Mouse (Mus musculus) G1E (cell line): ENCODE measurements around the gene March1. TPM values are rescaled to one million over a fixed set of nuclear protein-coding genes. Genes with fewer than 3 reads are reported as not detected.

Source experiments
- ATAC-seq: 2 replicates; pipeline ENCODE4 v1.8.0; 2016; ENCODE audit warnings: mild to moderate bottlenecking; ENCODE audit not compliant: insufficient number of reproducible peaks, poor library complexity, low FRiP score, severe bottlenecking; ENCODE audit errors: extremely low read depth
- DNase-seq: peaks from one replicate; pipeline ENCODE4 v3.0.0; 2012; ENCODE audit warnings: low spot score
- H3K27me3 ChIP-seq: 2 replicates; pipeline ENCODE4 v1.6.1; 2012; ENCODE audit warnings: mild to moderate bottlenecking, low read length, inconsistent platforms; ENCODE audit not compliant: insufficient read depth
- H3K36me3 ChIP-seq: replicated peaks from 2 replicates; pipeline ENCODE3; 2012; ENCODE audit warnings: mild to moderate bottlenecking, inconsistent platforms
- H3K4me1 ChIP-seq: 2 replicates; pipeline ENCODE4 v1.6.1; 2012; ENCODE audit warnings: low read depth, low read length, inconsistent platforms, mixed read lengths; ENCODE audit not compliant: insufficient read depth
- H3K4me3 ChIP-seq: 2 replicates; pipeline ENCODE4 v1.5.1; 2012; ENCODE audit warnings: low read depth, mild to moderate bottlenecking, inconsistent platforms, low read length, moderate library complexity, mixed read lengths
- H3K9me3 ChIP-seq: replicated peaks from 2 replicates; pipeline ENCODE4 v1.6.1; 2012; ENCODE audit warnings: inconsistent platforms
- CTCF ChIP-seq: IDR thresholded peaks from 2 replicates; pipeline ENCODE4 v1.5.1; 2012; ENCODE audit warnings: low read depth, low read length, inconsistent platforms, mixed read lengths
- GATA1 ChIP-seq: IDR thresholded peaks from 2 replicates; pipeline ENCODE4 v1.6.1; 2012; ENCODE audit warnings: borderline replicate concordance, low read length, inconsistent platforms, mixed read lengths
- GATA2 ChIP-seq: IDR thresholded peaks from 2 replicates; pipeline ENCODE4 v1.6.1; 2012; ENCODE audit warnings: low read depth, low read length, inconsistent platforms, borderline replicate concordance
- POLR2AphosphoS5 ChIP-seq: IDR thresholded peaks from 2 replicates; pipeline ENCODE4 v1.6.1; 2012; ENCODE audit warnings: low read depth, low read length, inconsistent platforms; ENCODE audit not compliant: insufficient replicate concordance
- TAL1 ChIP-seq: conservative IDR thresholded peaks from 2 replicates; pipeline ENCODE4 v1.6.1; 2012; ENCODE audit warnings: low read depth, low read length, inconsistent platforms, mixed read lengths
- polyA plus RNA-seq: library from polyadenylated mRNA; stranded (reverse); fragments of >175 nt; gene quantifications from 2 replicates; pipeline ENCODE4 v1.2.3, GENCODE M21; 2012
- total RNA-seq, 2 experiments: library from RNA; stranded (forward) in 1 of 2; stranded (reverse) in 1 of 2; fragments of 200-1000 nt in 1 of 2; fragments of >200 nt in 1 of 2; fragmentation: Nextera tagmentation in 1 of 2; gene quantifications; 2 replicates each; pipeline ENCODE4 v1.2.3; 2014 to 2017

March1 gene
- total and polyA plus RNA-seq, 3 experiments, result 0.16 TPM; not detected in 2

DNA sequence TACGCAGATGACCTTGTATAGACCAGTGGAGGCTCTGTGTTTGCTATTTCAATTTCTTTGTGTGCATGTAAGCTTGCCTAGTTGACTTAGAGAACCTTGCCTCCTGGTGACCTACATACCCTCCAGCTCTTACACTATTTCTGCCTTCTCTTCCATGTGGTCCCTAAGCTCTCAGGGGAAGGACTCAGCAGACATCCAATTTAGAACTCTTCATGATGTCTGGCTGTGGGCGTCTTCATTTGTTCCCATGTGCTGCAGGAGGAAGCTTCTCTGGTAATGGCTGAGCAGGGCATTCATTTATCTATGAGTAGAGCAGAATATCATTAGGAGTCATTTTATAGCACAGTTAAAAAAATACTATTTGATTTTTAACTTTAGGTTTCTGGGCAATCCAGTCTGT, 195.3 kb downstream of the March1 start:
- H3K36me3 ChIP-seq, result no peaks in the 10 kb centered on the region
- ATAC-seq (no peak), DNase-seq (no peak)
- H3K9me3 ChIP-seq, result no peaks in the 10 kb centered on the region
- TF ChIP-seq CTCF (no peak), POLR2AphosphoS5 (no peak), GATA1 (no peak), GATA2 (no peak), TAL1 (no peak)
- peaks cover 4% of the 10 kb centered on the region for H3K4me1 ChIP-seq
- H3K27me3 ChIP-seq, result no peaks in the 10 kb centered on the region
- no peak overlapping the region for H3K4me3 ChIP-seq

DNA sequence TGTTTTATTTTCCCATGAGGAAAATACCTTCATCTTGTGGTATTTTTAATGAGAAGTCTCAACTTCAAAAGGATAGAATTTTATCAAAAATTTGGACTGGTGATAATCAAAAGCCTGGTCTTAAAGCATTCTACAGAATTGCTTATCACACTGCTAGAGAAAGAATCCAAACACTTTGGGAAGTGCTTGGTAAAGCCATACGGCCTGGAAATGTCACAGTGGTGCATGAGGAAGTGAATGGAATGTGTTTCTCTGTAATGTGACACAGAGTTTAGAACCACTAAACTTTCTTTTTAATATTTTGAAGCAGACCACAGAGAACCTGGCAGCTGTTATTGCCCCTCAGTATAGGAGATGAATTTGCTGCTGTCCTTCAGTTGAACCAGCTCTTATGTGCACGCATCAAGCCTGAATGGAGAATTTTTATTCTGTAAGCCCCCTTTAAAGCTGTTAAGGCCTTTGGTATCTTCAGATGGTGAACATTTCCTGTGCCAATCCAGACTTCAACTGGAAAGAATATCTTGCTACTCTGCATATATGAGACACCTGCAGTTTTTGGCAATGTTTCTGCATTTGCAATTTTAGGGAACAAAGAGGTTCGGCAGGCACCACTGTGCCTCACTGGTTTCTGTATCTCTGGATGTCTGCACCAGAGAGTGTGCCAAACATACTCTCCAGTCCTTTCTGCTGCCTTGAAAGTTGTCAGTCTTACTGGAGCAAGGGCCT, 304.8 kb downstream of the March1 start:
- H3K4me3 ChIP-seq, result no peak overlapping the region
- H3K36me3 ChIP-seq, result no peaks in the 10 kb centered on the region
- ATAC-seq (no peak), DNase-seq (no peak)
- H3K27me3 ChIP-seq, result no peaks in the 10 kb centered on the region
- no peak for TF ChIP-seq GATA2
- no peak for TF ChIP-seq CTCF
- no peak for TF ChIP-seq GATA1
- no peak for TF ChIP-seq TAL1
- TF ChIP-seq POLR2AphosphoS5, result no peak
- H3K4me1 ChIP-seq, result no peaks in the 10 kb centered on the region
- no peaks in the 10 kb centered on the region for H3K9me3 ChIP-seq

GRCm38 (mm10) chr8:65956948-65957347, 339.2 kb downstream of the March1 start:
- ATAC-seq (peak; percentile 97), DNase-seq (peak; percentile 34)
- no peaks in the 10 kb centered on the region for H3K27me3 ChIP-seq
- no peak overlapping the region; the same call in 1 of the 2 replicates for H3K4me3 ChIP-seq
- TF ChIP-seq CTCF, result no peak
- no peak for TF ChIP-seq GATA1
- no peak for TF ChIP-seq GATA2
- peak; percentile 97 for TF ChIP-seq TAL1
- peaks cover 43% of the 10 kb centered on the region for H3K4me1 ChIP-seq
- no peaks in the 10 kb centered on the region for H3K9me3 ChIP-seq
- no peaks in the 10 kb centered on the region for H3K36me3 ChIP-seq

DNA sequence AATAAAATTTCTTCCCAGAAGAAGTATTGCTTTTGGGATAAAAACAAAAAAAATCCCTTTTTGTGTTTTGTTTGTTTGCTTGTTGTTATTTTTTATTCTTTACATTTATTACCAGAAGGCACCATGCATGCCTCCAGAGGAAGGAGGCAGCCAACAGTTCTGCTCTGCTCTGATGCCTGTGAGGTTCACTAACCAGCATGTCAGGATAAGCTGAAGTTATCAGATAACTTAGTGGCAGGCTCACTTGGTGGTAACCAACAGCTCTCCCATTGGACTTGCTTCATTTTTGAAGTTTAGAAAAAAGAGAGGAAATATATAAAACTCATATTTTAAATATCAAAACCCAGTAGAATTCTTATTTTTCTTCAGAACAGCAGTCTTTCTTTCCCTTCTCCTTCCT, 339.8 kb downstream of the March1 start:
- Histone ChIP-seq H3K9me3 (no peaks in the 10 kb centered on the region), H3K4me3 (no peak overlapping the region), H3K4me1 (peaks cover 43% of the 10 kb centered on the region), H3K27me3 (no peaks in the 10 kb centered on the region), H3K36me3 (no peaks in the 10 kb centered on the region)
- peak; percentile 61 for ATAC-seq
- DNase-seq, result peak; percentile 6
- TF ChIP-seq GATA2 (no peak), CTCF (no peak), TAL1 (no peak)

DNA sequence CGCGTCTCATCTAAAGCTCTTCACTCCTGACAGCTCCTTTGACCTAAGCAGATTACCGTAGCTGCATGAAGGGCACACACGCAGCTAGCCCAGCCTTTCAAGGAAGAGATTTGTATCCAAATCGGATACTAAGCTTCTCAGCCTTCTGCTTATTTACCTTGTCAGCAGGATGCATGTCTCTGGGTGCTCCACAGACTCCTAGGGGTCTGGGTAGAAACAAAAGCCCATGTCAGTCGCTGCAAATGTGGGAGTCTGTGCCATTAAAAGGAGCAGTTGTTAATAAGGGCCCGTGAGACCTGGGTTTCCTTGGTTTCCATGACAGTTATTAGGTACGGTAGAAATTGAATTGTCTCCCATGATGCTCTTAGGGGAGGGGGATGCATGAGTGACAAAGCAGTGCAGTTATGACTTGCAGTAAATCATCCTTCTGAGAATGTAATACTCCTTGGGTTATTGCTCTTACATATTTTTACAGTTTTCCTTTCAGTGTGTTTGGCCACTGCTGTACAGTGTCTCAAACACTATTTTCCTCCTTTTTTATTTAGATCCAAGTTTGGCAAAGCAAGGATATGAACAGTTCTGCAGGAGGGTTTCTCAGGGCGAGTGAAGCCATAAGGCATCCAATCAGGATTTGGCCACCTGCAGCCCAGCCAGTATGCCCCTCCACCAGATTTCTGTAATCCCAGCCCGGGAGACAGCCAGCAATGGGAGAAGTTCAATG, 349.0 kb downstream of the March1 start:
- TF ChIP-seq POLR2AphosphoS5 (no peak), CTCF (no peak), TAL1 (no peak), GATA2 (no peak), GATA1 (no peak)
- H3K9me3 ChIP-seq, result no peaks in the 10 kb centered on the region

GRCm38 (mm10) chr8:65967223-65967778, 349.6 kb downstream of the March1 start:
- no peak for TF ChIP-seq TAL1
- no peak for TF ChIP-seq GATA1
- no peak for TF ChIP-seq CTCF
- DNase-seq (no peak), ATAC-seq (no peak)
- no peaks in the 10 kb centered on the region for H3K27me3 ChIP-seq
- H3K4me1 ChIP-seq, result peaks cover 14% of the 10 kb centered on the region
- no peaks in the 10 kb centered on the region for H3K9me3 ChIP-seq
- H3K36me3 ChIP-seq, result no peaks in the 10 kb centered on the region
- no peak overlapping the region for H3K4me3 ChIP-seq

More for the DNA sequence above, 349.0 kb downstream of the March1 start:
- no peaks in the 10 kb centered on the region for H3K27me3 ChIP-seq
- H3K4me1 ChIP-seq, result peaks cover 14% of the 10 kb centered on the region
- ATAC-seq (no peak), DNase-seq (no peak)
- no peaks in the 10 kb centered on the region for H3K36me3 ChIP-seq
- H3K4me3 ChIP-seq, result no peak overlapping the region
